Mouse (Mus musculus) heart, postnatal 0 days (tissue): Measurements from ENCODE around the gene Gm21970.

Experiments
- CTCF ChIP-seq: IDR thresholded peaks from 2 replicates; pipeline ENCODE4 v1.5.1; 2016; ENCODE audit warnings: antibody characterized with exemption, control low read depth, low read depth
- EP300 ChIP-seq: IDR thresholded peaks from 2 replicates; pipeline ENCODE4 v1.6.1; 2016; ENCODE audit warnings: antibody characterized with exemption, low read depth

GRCm38 (mm10) chr16:91446778-91447511 is 55.4 kb downstream of the Gm21970 start:
- TF ChIP-seq CTCF, result no peak
- no peak for TF ChIP-seq EP300
